Mouse (Mus musculus): ENCODE measurements at regions not wholly inside any gene's neighbourhood (a gene's known extent, or its start where the extent isn't known, plus 50 kb on each side); places are given as distances from the start of the nearest gene placed in this dataset.

DNA sequence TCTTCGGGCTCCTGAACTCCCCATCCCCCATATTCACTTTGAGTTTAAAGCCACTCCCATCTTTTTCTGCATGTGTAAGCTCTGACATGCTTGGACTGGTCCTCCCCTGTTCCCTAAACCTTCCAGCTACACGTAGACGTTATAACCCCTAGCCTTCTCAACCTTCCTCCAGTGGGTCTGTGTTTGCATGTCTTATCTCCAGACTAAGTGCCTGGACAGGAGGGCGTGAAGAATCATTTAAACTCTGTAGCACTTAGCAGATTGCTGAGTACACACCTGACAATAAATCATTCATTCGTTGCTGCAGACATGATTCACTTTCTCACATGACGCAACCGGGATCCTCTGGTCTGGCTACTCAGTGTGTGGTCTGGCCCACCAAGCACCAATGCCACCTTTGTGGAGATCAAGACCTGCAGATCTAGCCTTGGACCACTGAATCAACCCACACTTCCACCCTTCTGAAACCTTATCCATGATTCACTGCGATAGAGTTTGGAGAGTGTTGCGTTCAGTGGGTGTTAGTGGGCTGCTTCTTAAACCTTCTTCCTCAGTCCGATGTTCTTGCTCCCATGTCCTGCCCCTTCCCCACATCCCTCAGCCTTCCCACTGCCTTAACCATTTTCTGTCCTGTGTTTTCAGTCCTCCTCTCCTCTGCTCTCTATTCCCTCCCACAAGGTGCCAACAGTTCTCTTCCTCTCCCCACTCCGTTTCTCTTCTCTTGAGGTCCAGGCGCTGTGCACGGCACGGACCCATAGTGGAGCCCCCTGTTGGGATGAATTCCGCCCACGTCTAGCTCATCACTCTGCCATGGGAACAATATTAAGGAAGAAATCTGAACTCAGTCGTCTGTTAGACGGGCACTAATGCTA is 541.3 kb upstream of the Gm19410 start:
- ATAC-seq (ENCODE audit: extremely low read depth, insufficient number of reproducible peaks, low FRiP score, poor library complexity, severe bottlenecking) (no peak), DNase-seq (ENCODE audit: low spot score) (no peak)
- Histone ChIP-seq H3K4me3 (ENCODE audit: low read depth, low read length) (no peak overlapping the region), H3K36me3 (replicated peaks) (no peaks in the 10 kb centered on the region), H3K27me3 (ENCODE audit: insufficient read depth, low read length) (no peaks in the 10 kb centered on the region), H3K9me3 (replicated peaks) (peaks cover 42% of the 10 kb centered on the region), H3K4me1 (ENCODE audit: insufficient read depth, low read depth, low read length) (no peaks in the 10 kb centered on the region)
- no peak for TF ChIP-seq TAL1 (conservative IDR thresholded peaks at IDR 0.05; ENCODE audit: low read depth, low read length)
- no peak for TF ChIP-seq POLR2AphosphoS5 (IDR thresholded peaks at IDR 0.05; ENCODE audit: insufficient replicate concordance, low read depth, low read length)
- TF ChIP-seq GATA1 (IDR thresholded peaks at IDR 0.05; ENCODE audit: borderline replicate concordance, low read length): no peak
- TF ChIP-seq CTCF (IDR thresholded peaks at IDR 0.05; ENCODE audit: low read depth, low read length): no peak
- TF ChIP-seq GATA2 (IDR thresholded peaks at IDR 0.05; ENCODE audit: borderline replicate concordance, low read depth, low read length): no peak

DNA sequence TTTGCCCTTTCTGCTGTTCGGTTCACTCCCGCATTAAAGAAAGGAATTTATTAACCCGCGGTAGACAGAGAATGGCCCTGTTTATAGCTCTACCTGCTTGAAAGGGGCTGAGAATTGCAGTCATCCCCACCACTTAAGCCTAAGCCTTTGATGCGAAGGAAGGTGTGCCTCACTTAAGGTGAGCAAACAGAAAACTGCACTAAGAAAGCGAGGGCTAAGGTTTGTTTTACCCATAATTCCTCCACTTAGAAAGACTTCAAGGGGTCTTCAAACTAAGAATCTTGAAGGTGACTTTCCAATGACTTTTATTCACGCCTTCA is 540.7 kb upstream of the Gm19410 start:
- Histone ChIP-seq H3K27me3 (ENCODE audit: insufficient read depth, low read length) (no peaks in the 10 kb centered on the region), H3K4me3 (ENCODE audit: low read depth, low read length) (no peak overlapping the region), H3K4me1 (ENCODE audit: insufficient read depth, low read depth, low read length) (no peaks in the 10 kb centered on the region), H3K36me3 (replicated peaks) (no peaks in the 10 kb centered on the region), H3K9me3 (replicated peaks) (peaks cover 38% of the 10 kb centered on the region)
- no peak for TF ChIP-seq TAL1 (conservative IDR thresholded peaks at IDR 0.05; ENCODE audit: low read depth, low read length)
- no peak for TF ChIP-seq POLR2AphosphoS5 (IDR thresholded peaks at IDR 0.05; ENCODE audit: insufficient replicate concordance, low read depth, low read length)
- DNase-seq (ENCODE audit: low spot score) (no peak), ATAC-seq (ENCODE audit: extremely low read depth, insufficient number of reproducible peaks, low FRiP score, poor library complexity, severe bottlenecking) (no peak)

DNA sequence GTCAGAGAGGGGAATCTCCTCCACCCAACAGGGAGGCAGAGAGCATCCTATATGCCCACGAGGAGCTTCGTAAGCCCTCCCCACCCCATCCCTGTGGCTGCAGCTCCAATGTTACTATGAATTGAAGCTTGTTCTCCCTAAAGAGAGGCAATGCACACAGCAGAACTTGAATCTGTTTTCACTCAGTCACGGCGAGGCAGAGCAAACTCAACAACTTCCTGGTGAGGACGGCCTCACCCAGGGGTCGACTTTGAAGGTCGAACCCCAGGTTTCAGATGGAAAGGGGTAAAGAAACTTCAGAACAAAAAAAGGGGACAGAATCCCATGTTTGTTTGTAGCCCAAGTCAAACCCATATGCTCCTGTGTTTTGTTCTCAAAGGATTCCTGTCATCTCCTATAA is 538.5 kb upstream of the Gm19410 start:
- no peaks in the 10 kb centered on the region for H3K27me3 ChIP-seq (ENCODE audit: insufficient read depth, low read length)
- H3K36me3 ChIP-seq (replicated peaks): no peaks in the 10 kb centered on the region
- no peak overlapping the region for H3K4me3 ChIP-seq (ENCODE audit: low read depth, low read length)
- ATAC-seq (ENCODE audit: extremely low read depth, insufficient number of reproducible peaks, low FRiP score, poor library complexity, severe bottlenecking) (no peak), DNase-seq (ENCODE audit: low spot score) (no peak)
- H3K9me3 ChIP-seq (replicated peaks): peaks cover 38% of the 10 kb centered on the region
- TF ChIP-seq CTCF (IDR thresholded peaks at IDR 0.05; ENCODE audit: low read depth, low read length): no peak
- TF ChIP-seq TAL1 (conservative IDR thresholded peaks at IDR 0.05; ENCODE audit: low read depth, low read length): no peak
- TF ChIP-seq GATA2 (IDR thresholded peaks at IDR 0.05; ENCODE audit: borderline replicate concordance, low read depth, low read length): no peak
- no peak for TF ChIP-seq GATA1 (IDR thresholded peaks at IDR 0.05; ENCODE audit: borderline replicate concordance, low read length)
- TF ChIP-seq POLR2AphosphoS5 (IDR thresholded peaks at IDR 0.05; ENCODE audit: insufficient replicate concordance, low read depth, low read length): no peak
- H3K4me1 ChIP-seq (ENCODE audit: insufficient read depth, low read depth, low read length): no peaks in the 10 kb centered on the region

DNA sequence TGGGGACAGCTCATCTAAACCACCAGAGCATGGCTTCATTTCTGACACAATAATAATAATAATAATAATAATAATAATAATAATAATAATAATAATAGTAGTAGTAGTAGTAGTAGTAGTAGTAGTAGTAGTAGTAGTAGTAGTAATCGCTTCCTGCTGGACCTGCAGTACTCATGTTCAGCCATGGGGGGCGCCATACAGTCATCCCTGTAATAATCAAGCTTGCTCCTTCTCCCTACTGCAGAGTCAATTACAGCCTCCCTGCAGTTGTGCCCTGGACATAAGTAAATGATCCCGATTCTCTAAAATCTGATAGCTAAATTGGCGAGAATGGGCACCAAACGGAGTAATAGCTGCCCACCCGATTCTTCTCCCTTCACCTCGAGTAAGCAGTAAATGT is 537.1 kb upstream of the Gm19410 start:
- no peaks in the 10 kb centered on the region for H3K36me3 ChIP-seq (replicated peaks)
- TF ChIP-seq CTCF (IDR thresholded peaks at IDR 0.05; ENCODE audit: low read depth, low read length): no peak
- TF ChIP-seq TAL1 (conservative IDR thresholded peaks at IDR 0.05; ENCODE audit: low read depth, low read length): no peak
- TF ChIP-seq GATA2 (IDR thresholded peaks at IDR 0.05; ENCODE audit: borderline replicate concordance, low read depth, low read length): no peak
- TF ChIP-seq POLR2AphosphoS5 (IDR thresholded peaks at IDR 0.05; ENCODE audit: insufficient replicate concordance, low read depth, low read length): no peak
- TF ChIP-seq GATA1 (IDR thresholded peaks at IDR 0.05; ENCODE audit: borderline replicate concordance, low read length): no peak
- ATAC-seq (ENCODE audit: extremely low read depth, insufficient number of reproducible peaks, low FRiP score, poor library complexity, severe bottlenecking) (no peak), DNase-seq (ENCODE audit: low spot score) (no peak)
- H3K9me3 ChIP-seq (replicated peaks): peaks cover 42% of the 10 kb centered on the region
- no peaks in the 10 kb centered on the region for H3K4me1 ChIP-seq (ENCODE audit: insufficient read depth, low read depth, low read length)
- H3K4me3 ChIP-seq (ENCODE audit: low read depth, low read length): no peak overlapping the region
- no peaks in the 10 kb centered on the region for H3K27me3 ChIP-seq (ENCODE audit: insufficient read depth, low read length)

DNA sequence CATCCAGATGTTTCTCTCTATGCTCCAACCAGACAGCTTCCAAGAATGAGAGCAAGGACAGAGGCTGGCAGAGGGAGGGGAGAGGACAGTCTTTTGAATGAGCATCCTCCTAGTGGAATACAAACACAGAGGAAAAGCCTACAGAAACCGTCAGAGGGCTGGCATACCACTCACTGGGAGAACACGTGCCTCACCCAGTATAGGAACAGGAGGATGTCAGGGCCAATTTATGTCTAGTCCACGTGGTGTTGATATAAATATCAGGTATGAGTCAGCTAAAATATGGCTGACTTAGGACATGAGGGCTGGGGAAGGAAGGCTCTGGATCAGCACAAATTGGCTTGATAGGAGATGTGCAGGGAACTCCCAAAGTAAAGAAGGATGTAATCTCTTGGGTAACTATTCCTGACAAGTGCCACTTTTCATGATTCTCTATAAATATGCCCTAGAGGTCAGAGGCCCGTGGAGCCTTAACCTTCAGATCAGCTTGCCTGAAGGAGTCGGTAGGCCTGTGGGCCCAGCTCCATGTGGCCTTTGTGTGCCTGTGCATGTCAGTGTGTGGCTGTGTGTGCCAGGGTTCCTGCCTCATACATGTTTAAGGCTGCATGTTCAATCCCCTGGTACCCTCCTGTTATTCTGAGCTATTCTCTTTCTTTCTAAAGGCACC is 531.9 kb upstream of the Gm19410 start:
- ATAC-seq (ENCODE audit: extremely low read depth, insufficient number of reproducible peaks, low FRiP score, poor library complexity, severe bottlenecking) (no peak), DNase-seq (ENCODE audit: low spot score) (no peak)
- no peaks in the 10 kb centered on the region for H3K27me3 ChIP-seq (ENCODE audit: insufficient read depth, low read length)
- H3K4me1 ChIP-seq (ENCODE audit: insufficient read depth, low read depth, low read length): no peaks in the 10 kb centered on the region
- H3K36me3 ChIP-seq (replicated peaks): no peaks in the 10 kb centered on the region
- no peak for TF ChIP-seq CTCF (IDR thresholded peaks at IDR 0.05; ENCODE audit: low read depth, low read length)
- no peak for TF ChIP-seq POLR2AphosphoS5 (IDR thresholded peaks at IDR 0.05; ENCODE audit: insufficient replicate concordance, low read depth, low read length)
- no peak for TF ChIP-seq TAL1 (conservative IDR thresholded peaks at IDR 0.05; ENCODE audit: low read depth, low read length)
- no peak for TF ChIP-seq GATA1 (IDR thresholded peaks at IDR 0.05; ENCODE audit: borderline replicate concordance, low read length)
- TF ChIP-seq GATA2 (IDR thresholded peaks at IDR 0.05; ENCODE audit: borderline replicate concordance, low read depth, low read length): no peak
- peaks cover 27% of the 10 kb centered on the region for H3K9me3 ChIP-seq (replicated peaks)
- H3K4me3 ChIP-seq (ENCODE audit: low read depth, low read length): no peak overlapping the region

DNA sequence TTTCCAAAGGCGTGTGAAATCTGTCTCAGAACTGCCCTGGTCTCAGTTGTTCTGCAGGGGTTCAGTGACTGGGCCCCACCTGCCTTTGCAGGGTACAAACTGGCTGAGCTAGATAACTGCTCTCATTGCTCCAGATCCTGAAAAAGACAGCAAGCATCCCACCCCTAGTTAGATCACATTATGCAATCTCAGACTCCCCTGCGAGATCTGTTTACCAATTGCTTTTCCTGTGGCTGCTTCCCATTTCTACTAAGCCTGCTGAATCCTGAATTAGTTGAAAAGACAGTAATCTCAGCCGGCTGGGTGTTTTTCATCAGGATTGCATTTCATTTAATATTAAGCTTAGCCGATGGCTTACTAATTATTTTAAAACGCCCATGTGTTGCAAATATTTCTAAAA is 531.2 kb upstream of the Gm19410 start:
- H3K4me3 ChIP-seq (ENCODE audit: low read depth, low read length): no peak overlapping the region
- no peaks in the 10 kb centered on the region for H3K36me3 ChIP-seq (replicated peaks)
- ATAC-seq (ENCODE audit: extremely low read depth, insufficient number of reproducible peaks, low FRiP score, poor library complexity, severe bottlenecking) (no peak), DNase-seq (ENCODE audit: low spot score) (no peak)
- TF ChIP-seq CTCF (IDR thresholded peaks at IDR 0.05; ENCODE audit: low read depth, low read length): no peak
- TF ChIP-seq TAL1 (conservative IDR thresholded peaks at IDR 0.05; ENCODE audit: low read depth, low read length): no peak
- TF ChIP-seq POLR2AphosphoS5 (IDR thresholded peaks at IDR 0.05; ENCODE audit: insufficient replicate concordance, low read depth, low read length): no peak
- TF ChIP-seq GATA1 (IDR thresholded peaks at IDR 0.05; ENCODE audit: borderline replicate concordance, low read length): no peak
- TF ChIP-seq GATA2 (IDR thresholded peaks at IDR 0.05; ENCODE audit: borderline replicate concordance, low read depth, low read length): no peak
- H3K9me3 ChIP-seq (replicated peaks): peaks cover 26% of the 10 kb centered on the region
- no peaks in the 10 kb centered on the region for H3K27me3 ChIP-seq (ENCODE audit: insufficient read depth, low read length)
- H3K4me1 ChIP-seq (ENCODE audit: insufficient read depth, low read depth, low read length): no peaks in the 10 kb centered on the region

All from G1E (cell line).